Mouse (Mus musculus): ENCODE results near the gene Plekhg5. TPM values are rescaled to one million over a fixed set of nuclear protein-coding genes. Genes with fewer than 3 reads are reported as not detected.
A peak's percentile ranks its signal among the peaks of the same experiment; 100 is the strongest.

Gene Plekhg5
- polyA plus RNA-seq, 1 experiment from 2014 or later: 9.6 TPM

GRCm38 (mm10) chr4:152077191-152077590 is 4.9 kb downstream of the Plekhg5 start:
- no peaks in the 10 kb centered on the region for H3K27me3 ChIP-seq (ENCODE audit: poor library complexity, severe bottlenecking)
- DNase-seq (ENCODE audit: extremely low spot score, low spot score): no peak
- 89% methylated on average over 9 of the region's 9 CpGs for WGBS
- no peaks in the 10 kb centered on the region for H3K9me3 ChIP-seq
- H3K36me3 ChIP-seq (replicated peaks): no peaks in the 10 kb centered on the region
- H3K4me1 ChIP-seq: peaks cover 20% of the 10 kb centered on the region
- no peak overlapping the region for H3K27ac ChIP-seq
- H3K4me3 ChIP-seq: no peak overlapping the region

GRCm38 (mm10) chr4:152078105-152078530 is 5.8 kb downstream of the Plekhg5 start:
- no peak for DNase-seq (ENCODE audit: extremely low spot score, low spot score)
- no peak overlapping the region for H3K27ac ChIP-seq
- no peaks in the 10 kb centered on the region for H3K9me3 ChIP-seq
- 94% methylated on average over 10 of the region's 10 CpGs for WGBS
- H3K4me3 ChIP-seq: no peak overlapping the region
- no peaks in the 10 kb centered on the region for H3K36me3 ChIP-seq (replicated peaks)
- peaks cover 13% of the 10 kb centered on the region for H3K4me1 ChIP-seq
- no peaks in the 10 kb centered on the region for H3K27me3 ChIP-seq (ENCODE audit: poor library complexity, severe bottlenecking)

GRCm38 (mm10) chr4:152079261-152079660 is 7.0 kb downstream of the Plekhg5 start:
- H3K27me3 ChIP-seq (ENCODE audit: poor library complexity, severe bottlenecking): peaks cover 3% of the 10 kb centered on the region; the same call in 1 of the 2 replicates
- WGBS: 87% methylated on average over 3 of the region's 3 CpGs
- no peak for DNase-seq (ENCODE audit: extremely low spot score, low spot score)
- H3K36me3 ChIP-seq (replicated peaks): no peaks in the 10 kb centered on the region
- H3K4me1 ChIP-seq: peaks cover 13% of the 10 kb centered on the region
- no peak overlapping the region for H3K4me3 ChIP-seq
- no peaks in the 10 kb centered on the region for H3K9me3 ChIP-seq
- H3K27ac ChIP-seq: no peak overlapping the region

- Histone ChIP-seq H3K27me3 (ENCODE audit: poor library complexity, severe bottlenecking) (peaks cover 9% of the 10 kb centered on the region), H3K4me1 (peaks cover 13% of the 10 kb centered on the region), H3K4me3 (no peak overlapping the region), H3K9me3 (no peaks in the 10 kb centered on the region), H3K27ac (no peak overlapping the region), H3K36me3 (replicated peaks) (no peaks in the 10 kb centered on the region)
- 75% methylated on average over 7 of the region's 7 CpGs for WGBS
- DNase-seq (ENCODE audit: extremely low spot score, low spot score): no peak
These were observed 7.6 kb downstream of the Plekhg5 start for GRCm38 (mm10) chr4:152079931-152080330.

GRCm38 (mm10) chr4:152083611-152084220 is 11.4 kb downstream of the Plekhg5 start:
- H3K4me3 ChIP-seq: no peak overlapping the region
- H3K9me3 ChIP-seq: no peaks in the 10 kb centered on the region
- H3K27ac ChIP-seq: no peak overlapping the region
- no peaks in the 10 kb centered on the region for H3K36me3 ChIP-seq (replicated peaks)
- 60% methylated on average over 7 of the region's 7 CpGs for WGBS
- H3K4me1 ChIP-seq: peaks cover 25% of the 10 kb centered on the region
- H3K27me3 ChIP-seq (ENCODE audit: poor library complexity, severe bottlenecking): peaks cover 38% of the 10 kb centered on the region
- DNase-seq (ENCODE audit: extremely low spot score, low spot score): no peak

- WGBS: 89% methylated on average over 7 of the region's 7 CpGs
- peaks cover 32% of the 10 kb centered on the region for H3K4me1 ChIP-seq
- DNase-seq (ENCODE audit: extremely low spot score, low spot score): no peak
- no peak overlapping the region for H3K4me3 ChIP-seq
- H3K27me3 ChIP-seq (ENCODE audit: poor library complexity, severe bottlenecking): peaks cover 43% of the 10 kb centered on the region
- H3K36me3 ChIP-seq (replicated peaks): no peaks in the 10 kb centered on the region
- H3K9me3 ChIP-seq: no peaks in the 10 kb centered on the region
- H3K27ac ChIP-seq: no peak overlapping the region
These were observed 12.3 kb downstream of the Plekhg5 start for GRCm38 (mm10) chr4:152084616-152085015.

- WGBS: under 1% methylated on average over 78 of the region's 92 CpGs
- no peaks in the 10 kb centered on the region for H3K36me3 ChIP-seq (replicated peaks)
- no peaks in the 10 kb centered on the region for H3K9me3 ChIP-seq
- DNase-seq (ENCODE audit: extremely low spot score, low spot score): peak; percentile 60
- peaks cover 33% of the 10 kb centered on the region for H3K4me1 ChIP-seq
- H3K27me3 ChIP-seq (ENCODE audit: poor library complexity, severe bottlenecking): peaks cover 43% of the 10 kb centered on the region
- H3K27ac ChIP-seq: peak overlapping the region; percentile 90
- H3K4me3 ChIP-seq: peak overlapping the region; percentile 86
These were observed 14.4 kb downstream of the Plekhg5 start for GRCm38 (mm10) chr4:152086505-152087210.

GRCm38 (mm10) chr4:152087211-152088081 is 15.1 kb downstream of the Plekhg5 start:
- WGBS: 5% methylated on average over 12 of the region's 12 CpGs
- Histone ChIP-seq H3K9me3 (no peaks in the 10 kb centered on the region), H3K4me3 (peak overlapping the region; percentile 86), H3K36me3 (replicated peaks) (no peaks in the 10 kb centered on the region), H3K4me1 (peaks cover 34% of the 10 kb centered on the region), H3K27me3 (ENCODE audit: poor library complexity, severe bottlenecking) (peaks cover 43% of the 10 kb centered on the region), H3K27ac (peak overlapping the region; percentile 90)
- DNase-seq (ENCODE audit: extremely low spot score, low spot score): no peak

- Histone ChIP-seq H3K27ac (no peak overlapping the region), H3K4me1 (peaks cover 38% of the 10 kb centered on the region), H3K27me3 (ENCODE audit: poor library complexity, severe bottlenecking) (peaks cover 43% of the 10 kb centered on the region), H3K9me3 (no peaks in the 10 kb centered on the region), H3K36me3 (replicated peaks) (no peaks in the 10 kb centered on the region), H3K4me3 (peak overlapping the region; percentile 86)
- 40% methylated on average over 4 of the region's 4 CpGs for WGBS
- no peak for DNase-seq (ENCODE audit: extremely low spot score, low spot score)
These were observed 15.8 kb downstream of the Plekhg5 start for GRCm38 (mm10) chr4:152088133-152088532.

GRCm38 (mm10) chr4:152088556-152089120 is 16.3 kb downstream of the Plekhg5 start:
- Histone ChIP-seq H3K4me1 (peaks cover 38% of the 10 kb centered on the region), H3K36me3 (replicated peaks) (no peaks in the 10 kb centered on the region), H3K27me3 (ENCODE audit: poor library complexity, severe bottlenecking) (peaks cover 43% of the 10 kb centered on the region), H3K9me3 (no peaks in the 10 kb centered on the region), H3K4me3 (peak overlapping the region; percentile 86; the same call in 1 of the 2 replicates), H3K27ac (no peak overlapping the region)
- 51% methylated on average over 8 of the region's 8 CpGs for WGBS
- no peak for DNase-seq (ENCODE audit: extremely low spot score, low spot score)

- Histone ChIP-seq H3K9me3 (no peaks in the 10 kb centered on the region), H3K4me3 (no peak overlapping the region), H3K27me3 (ENCODE audit: poor library complexity, severe bottlenecking) (peaks cover 31% of the 10 kb centered on the region), H3K4me1 (peaks cover 38% of the 10 kb centered on the region), H3K36me3 (replicated peaks) (no peaks in the 10 kb centered on the region), H3K27ac (no peak overlapping the region)
- 79% methylated on average over 9 of the region's 9 CpGs for WGBS
- no peak for DNase-seq (ENCODE audit: extremely low spot score, low spot score)
These were observed 17.9 kb downstream of the Plekhg5 start for GRCm38 (mm10) chr4:152090191-152090590.

GRCm38 (mm10) chr4:152092751-152093293 is 20.5 kb downstream of the Plekhg5 start:
- Histone ChIP-seq H3K36me3 (replicated peaks) (no peaks in the 10 kb centered on the region), H3K4me1 (peaks cover 42% of the 10 kb centered on the region), H3K27ac (0 out of 2 replicates have a peak overlapping the region, but pooled peaks have one; percentile 12), H3K9me3 (no peaks in the 10 kb centered on the region), H3K4me3 (no peak overlapping the region), H3K27me3 (ENCODE audit: poor library complexity, severe bottlenecking) (peaks cover 33% of the 10 kb centered on the region)
- DNase-seq (ENCODE audit: extremely low spot score, low spot score): no peak
- WGBS: 78% methylated on average over 8 of the region's 8 CpGs
